Mouse (Mus musculus) urinary bladder, postnatal 14 days (tissue): ENCODE measurements at regions not wholly inside any gene's neighbourhood (a gene's known extent, or its start where the extent isn't known, plus 50 kb on each side); places are given as distances from the start of the nearest gene placed in this dataset.
A peak's percentile ranks its signal among the peaks of the same experiment; 100 is the strongest.

Source experiments
- DNase-seq: peaks from one replicate; pipeline ENCODE4 v3.0.0; 2021; ENCODE audit warnings: low spot score

DNA sequence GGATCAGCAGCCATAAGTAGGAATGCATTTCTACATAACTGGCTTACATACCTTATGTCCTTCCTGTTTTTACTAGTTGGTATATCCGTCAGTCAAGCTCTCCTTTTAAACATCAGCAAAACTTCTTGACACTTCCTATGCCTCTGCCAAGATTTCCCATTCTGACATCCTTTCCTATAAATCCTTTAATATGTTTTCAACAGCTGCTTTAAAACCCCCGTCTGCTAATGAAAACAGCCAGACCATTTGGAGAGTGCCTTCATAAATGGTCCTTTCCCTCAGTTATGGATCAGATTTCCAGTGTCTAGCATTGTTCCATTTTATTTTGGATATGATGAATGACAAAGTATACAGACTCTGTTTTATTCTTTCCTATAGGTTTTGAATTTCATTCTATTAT is 270.7 kb upstream of the Rgmb start:
- no peak for DNase-seq

DNA sequence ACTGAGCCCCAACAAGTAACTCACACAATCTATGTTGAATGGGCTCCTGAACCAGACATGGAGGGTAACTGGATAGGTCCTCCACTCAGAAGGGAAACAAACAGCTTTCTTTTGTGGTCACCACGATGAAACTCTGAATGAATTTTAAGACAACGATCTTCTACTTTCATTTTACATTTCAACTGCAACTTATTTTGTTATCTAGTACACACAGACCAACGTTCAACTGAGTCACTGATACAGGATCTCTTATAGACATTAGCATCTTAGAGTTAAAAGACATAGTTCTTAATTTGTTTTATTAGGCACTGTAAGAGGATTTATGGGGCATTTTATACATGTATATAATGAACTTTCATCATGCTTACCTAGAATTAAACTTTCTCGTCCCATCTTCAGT is 262.1 kb upstream of the Rgmb start:
- no peak for DNase-seq

DNA sequence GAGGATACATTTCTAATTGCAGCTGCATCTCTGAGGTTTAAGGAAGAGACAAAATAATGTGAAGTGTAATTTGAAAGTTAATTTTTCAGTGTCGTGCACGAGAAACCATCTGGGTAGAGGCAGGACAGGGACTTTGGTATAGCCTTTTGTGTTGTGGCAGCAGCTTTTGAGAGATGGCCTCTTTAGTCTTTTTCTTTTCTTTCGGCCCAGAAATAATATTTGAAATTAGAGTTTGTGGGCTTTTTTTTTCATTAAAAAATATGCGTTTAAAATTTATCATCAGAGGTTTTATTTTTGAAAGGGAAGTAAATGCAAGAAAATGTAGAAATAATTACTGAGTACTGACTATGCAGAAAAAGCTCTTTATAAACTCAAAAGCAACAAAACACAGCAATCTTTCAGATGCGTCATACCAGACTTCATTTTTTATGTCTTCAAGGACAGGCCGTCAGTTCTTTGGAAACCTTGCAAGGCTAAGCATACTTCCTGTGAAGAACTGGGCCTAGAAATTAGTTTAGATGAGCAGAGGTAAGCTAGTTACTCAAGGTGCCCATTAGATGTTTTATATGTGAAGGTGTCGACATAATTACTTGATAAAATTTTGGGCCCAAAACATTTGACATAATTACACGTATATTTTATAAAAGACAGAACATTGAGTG is 258.9 kb upstream of the Rgmb start:
- DNase-seq: no peak

DNA sequence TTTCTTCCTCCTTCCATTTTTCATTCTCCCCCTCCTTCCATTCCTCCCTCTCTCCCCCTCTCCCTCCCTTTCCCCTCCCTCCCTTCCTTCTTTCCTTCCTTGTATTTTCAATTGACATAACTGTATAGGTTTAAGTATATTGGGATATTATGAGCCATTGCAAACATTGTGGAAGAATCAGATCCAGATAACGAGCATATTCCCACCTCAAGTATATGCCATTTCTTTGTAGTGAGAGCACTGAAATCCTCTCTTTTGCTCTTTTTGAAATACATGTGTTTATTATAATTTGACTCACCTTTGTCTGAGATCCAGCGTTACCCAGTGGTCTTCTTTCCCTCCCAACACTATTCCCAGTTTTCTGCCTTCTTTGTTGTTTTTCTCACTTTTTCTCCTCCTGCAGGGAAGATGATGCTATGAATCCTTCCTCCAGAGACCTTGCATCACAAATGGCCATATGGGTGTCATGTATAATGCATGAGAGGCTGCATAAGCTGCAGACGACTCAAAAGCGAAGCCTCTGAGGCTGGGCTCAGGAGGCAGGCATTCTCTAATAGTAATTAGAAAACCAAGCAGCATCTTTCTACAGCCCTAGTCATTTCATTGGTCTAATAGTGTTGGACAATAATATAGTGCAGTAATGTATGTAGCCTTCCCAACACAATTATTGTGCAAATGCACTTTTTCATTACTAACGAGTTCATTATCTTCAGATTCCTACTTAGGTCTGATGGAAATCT is 258.2 kb upstream of the Rgmb start:
- DNase-seq: no peak

DNA sequence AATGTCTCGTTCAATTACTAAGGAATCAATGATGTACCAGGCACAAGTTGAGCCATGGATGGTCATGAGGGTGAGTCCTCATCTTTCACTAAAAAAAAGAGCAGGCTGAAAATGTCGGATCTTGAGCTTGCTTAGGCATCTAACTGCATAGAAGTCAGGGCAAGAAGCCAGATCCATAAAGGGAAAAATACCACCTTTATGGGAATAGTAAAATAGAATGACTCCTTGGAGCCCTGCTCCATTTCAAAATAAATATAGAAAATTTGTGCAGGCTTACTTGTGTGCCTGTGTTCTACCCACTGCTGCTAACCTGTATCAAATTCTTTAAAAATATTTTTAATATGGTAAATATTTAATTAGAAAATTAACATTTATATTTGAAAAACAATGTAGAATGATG is 256.2 kb upstream of the Rgmb start:
- DNase-seq: no peak

DNA sequence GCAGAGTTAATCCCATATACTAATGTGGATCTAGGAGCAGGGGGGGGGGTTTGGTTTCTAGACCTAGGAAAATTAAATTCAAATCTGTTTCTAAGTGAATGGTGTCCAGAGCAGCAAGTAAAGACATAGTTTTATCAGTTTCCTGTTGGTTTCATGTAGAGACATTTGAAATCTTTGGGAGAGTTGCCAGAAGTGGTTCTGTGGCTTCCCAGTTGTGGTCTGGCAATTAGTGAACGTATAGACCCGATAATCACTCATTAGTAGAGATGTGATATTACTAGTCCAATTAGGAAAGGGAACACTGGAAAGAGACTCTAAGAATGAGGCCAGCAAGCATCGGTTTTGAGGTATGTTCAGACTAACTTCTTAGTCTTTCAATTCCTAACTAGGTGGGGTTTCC is 252.0 kb upstream of the Rgmb start:
- DNase-seq: no peak

DNA sequence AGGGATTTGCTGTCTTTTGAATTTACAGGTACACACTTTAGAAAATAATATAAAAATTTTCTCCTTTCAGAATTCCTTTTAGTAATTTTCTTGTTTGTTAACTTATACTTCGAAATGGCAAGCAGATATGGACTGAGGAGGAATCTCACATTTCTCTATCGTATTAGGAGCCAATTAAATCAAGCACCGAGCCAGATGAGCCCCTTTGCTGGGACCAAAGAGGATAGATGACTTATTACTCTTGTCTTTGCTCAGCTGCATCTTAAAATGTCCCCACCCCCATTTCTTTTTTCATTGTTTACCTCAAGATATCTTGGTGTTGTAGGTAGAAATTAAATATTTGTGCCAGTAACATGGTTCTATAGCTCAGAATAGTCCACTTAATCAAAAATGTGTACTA is 247.7 kb upstream of the Rgmb start:
- no peak for DNase-seq

DNA sequence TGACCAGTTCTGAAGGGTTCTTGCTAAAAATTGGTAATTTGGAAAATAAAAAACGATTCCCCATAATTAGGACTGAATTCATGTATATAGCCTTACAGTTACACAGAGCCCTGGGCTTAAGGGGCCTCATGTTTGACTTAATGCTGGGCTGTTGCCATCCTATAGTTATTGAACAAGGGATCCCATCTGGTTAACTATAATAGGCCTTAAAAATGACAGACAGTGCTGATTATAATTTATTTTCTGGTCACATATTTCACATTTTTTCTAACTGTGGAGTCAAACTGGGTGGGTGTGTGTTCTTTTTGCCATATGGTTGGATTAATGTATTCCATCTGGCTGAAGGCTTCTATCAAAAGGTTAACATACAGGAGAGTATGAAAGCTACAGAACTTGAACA is 238.5 kb upstream of the Rgmb start:
- DNase-seq: no peak

DNA sequence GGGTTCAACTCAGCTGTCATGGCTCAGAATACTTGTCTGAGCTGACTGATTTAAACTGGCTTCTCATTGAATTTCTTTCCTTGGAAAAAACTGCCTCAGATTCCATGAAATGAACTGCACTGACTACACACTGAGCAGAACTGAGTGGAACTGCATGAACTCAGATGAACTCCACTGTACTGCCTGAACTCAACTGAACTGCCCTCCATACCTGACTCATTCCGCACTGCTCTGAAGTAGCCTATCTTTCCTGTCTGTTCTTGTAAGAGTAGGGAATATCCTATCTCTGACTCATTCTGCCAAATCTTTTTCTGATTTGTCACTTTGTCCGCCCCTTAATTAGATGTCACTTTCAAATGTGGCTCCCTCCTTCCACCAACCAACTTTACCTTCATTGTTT is 237.0 kb upstream of the Rgmb start:
- no peak for DNase-seq

DNA sequence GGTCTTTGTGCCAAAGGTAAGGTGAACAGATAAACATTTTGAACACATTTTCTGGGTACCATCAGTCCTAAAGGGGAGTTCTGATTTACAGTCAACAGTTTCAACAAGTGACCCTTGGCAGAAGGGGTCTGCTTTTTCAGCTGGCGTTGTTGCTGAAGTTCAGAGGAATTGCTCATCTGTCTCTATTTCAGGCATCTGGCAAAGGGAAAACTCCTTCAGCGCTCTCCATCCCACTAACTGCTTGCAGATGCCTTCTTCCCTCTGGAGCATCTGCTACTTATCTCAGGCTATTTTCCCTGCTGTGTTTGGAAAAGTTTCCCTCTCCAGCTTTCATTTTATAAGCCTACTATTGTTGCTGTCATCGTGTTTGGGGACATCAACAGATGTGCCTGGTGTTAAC is 223.6 kb upstream of the Rgmb start:
- DNase-seq: peak; percentile 11

DNA sequence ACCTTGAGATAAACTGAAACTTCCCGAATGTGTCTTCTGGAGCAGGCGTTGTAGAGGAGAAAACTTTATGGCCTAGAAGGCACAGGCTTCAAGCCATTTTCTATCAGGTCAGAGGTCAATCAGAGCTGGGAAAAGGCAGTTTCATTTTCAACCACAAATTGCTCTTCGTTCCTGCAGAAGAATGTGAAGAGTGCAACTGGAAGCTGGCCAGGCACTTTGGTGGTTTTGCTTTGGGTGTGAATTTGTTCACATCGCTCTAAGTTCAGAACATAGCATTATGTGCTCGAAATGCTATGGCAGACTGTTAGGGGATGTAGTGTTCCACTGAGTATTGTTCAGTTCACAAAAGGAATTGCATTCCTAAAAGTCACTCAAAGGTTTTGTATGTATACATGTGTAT is 220.9 kb upstream of the Rgmb start:
- DNase-seq: peak; percentile 20

DNA sequence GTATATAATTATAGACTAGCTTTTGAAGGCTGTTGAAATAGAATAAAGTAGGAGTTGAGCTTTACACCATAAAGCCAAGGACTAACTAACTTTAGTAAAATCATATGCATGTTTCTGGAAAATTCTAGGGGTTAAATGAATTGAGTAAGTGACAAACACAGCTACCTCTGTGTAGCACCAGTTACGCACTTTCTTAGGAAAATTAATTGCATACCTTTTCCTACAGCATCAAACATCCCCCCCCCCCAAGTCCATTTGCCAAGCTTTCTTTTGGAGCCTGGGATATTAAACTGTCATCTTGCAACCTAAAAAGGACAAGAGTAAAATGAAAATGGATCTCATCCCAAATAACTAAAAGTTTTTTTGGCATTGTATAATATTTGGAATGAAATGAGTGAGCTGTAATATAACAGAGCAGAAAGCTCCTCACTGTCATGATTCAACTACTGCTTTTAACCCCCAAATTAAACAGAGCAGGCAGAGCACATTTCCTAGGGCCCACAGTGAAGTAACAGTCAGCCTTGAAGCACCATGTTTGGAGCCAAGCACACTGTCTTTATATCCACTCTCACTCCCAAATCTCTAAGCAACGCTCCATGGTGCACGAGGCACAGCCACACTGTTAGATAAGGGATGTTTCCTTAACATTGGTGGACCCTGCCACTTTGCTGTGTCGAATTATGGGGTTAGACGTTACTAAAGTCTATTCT is 210.9 kb upstream of the Rgmb start:
- DNase-seq: no peak

DNA sequence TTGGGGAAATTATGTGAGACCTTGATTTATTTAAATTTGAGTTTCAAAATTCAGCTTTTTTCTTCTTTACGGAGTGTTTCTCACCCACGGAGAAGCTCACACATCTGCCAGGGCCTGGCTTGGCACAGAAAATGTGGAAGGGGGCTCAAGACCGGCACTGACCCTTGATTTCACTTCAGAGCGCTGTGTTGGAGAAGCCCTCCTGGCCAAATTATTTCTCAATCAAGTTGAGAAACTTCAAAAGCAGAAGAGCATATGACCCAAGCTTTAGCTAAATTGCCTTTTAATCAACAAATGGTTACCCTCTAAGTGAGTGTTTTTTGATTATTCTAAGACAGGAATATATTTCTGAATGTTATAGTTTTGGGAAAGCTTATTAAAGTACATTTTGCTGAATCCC is 197.2 kb upstream of the Rgmb start:
- DNase-seq: no peak

DNA sequence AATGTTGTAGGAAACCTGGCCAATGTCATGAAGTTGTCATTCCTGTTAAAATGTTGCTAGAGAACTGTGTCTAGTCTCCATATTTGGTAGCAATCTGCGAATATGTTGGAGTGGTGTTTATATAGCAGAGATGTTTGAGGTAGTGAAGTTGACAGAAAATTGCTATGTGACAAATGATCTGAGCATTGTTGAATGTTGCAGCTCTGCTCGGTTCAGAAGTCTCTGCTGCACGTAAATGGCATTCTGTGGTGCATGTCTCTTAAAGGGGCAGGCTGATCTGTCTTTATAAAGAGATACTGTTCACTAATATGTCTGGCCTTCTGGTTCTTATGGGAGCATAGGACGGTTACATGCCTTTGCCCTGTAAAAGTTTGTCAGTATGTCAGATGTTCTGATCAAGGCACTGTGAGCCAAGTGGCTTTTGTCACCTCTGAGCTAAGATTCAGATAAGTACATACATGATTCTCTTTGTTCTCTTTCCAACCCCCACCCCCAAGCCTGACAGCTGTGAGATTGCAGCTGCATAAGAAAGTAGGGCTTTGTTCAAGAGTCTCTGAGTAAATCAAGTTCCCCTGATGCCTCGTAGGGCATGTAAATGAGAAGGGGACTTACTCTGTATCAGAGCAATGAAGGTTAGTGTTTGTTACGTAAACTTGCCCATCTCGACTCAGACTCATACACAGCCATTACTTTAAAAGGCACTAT is 174.2 kb upstream of the Rgmb start:
- no peak for DNase-seq

DNA sequence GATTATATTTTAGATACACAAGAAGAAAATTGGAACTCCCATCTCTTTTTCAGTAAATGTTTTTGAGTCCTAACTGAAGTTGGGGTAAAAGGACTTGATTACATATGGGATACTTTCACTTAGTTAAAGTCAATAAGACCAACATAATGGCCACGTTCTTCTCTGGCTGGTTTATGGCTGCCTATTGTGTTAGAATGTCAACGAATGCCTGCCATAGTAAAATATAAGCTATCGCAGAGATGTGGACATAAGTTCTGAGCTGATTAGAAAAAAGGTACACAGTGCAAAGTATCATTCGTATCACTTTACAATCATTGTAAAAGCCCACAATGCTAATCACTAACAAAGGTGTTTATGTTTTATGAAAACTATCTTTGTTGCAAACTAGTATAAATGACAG is 173.2 kb upstream of the Rgmb start:
- DNase-seq: no peak

DNA sequence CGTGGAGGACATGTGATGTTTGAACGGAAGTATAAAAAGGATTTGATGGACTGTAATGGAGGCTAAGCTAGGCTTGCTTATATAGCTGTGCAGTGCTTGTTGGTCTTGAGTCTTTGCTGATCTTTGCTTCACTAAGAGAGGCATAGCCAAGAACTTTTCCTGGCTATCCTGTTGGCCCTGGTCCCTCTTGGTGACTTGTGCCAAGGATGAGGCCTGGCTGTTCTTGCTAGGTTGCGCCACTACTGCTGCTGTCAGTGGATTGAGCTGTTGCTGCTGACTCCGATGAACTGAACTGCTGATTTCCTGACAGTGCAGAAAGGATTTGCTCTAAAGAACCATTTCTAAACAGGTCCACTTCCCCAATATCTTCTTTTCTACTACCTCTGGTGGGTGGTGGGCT is 167.9 kb upstream of the Rgmb start:
- DNase-seq: no peak

DNA sequence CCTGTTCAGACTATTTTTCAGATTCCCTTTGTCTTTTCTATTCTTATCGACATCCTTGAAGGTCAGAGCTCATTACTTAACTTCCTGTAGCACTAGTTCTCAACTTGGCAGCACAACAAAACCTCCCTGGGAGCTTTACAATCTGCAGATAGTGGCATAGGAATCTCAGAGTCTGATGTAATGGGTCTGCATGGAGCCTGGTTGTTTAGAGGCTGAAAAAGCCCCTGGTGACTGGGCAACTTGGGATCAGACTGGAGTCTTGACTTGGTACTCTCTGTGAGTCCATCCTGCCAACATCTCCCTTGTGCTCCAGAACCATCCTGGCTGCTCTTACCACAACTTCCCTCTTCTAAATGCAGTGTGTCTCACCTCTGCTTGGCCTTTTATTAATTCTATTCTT is 166.4 kb upstream of the Rgmb start:
- DNase-seq: no peak

DNA sequence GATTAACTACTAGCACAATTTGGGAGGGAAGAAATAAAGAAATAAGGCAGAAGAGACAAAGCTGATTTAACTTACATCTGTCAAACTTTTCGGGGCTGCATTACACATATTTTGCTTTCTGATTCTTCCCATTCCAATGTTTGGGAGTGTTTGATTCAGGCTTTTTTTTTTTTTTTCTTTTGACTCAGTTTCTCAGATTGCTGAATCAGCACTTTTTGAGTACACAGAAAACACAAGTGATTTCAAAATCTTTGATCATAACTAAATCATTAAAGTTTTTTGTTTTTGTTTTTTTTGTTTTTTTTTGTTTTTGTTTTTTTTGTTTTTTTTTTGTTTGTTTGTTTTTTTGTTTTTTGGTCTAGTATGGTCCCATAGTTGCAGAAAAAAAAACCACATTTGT is 164.7 kb upstream of the Rgmb start:
- DNase-seq: no peak

DNA sequence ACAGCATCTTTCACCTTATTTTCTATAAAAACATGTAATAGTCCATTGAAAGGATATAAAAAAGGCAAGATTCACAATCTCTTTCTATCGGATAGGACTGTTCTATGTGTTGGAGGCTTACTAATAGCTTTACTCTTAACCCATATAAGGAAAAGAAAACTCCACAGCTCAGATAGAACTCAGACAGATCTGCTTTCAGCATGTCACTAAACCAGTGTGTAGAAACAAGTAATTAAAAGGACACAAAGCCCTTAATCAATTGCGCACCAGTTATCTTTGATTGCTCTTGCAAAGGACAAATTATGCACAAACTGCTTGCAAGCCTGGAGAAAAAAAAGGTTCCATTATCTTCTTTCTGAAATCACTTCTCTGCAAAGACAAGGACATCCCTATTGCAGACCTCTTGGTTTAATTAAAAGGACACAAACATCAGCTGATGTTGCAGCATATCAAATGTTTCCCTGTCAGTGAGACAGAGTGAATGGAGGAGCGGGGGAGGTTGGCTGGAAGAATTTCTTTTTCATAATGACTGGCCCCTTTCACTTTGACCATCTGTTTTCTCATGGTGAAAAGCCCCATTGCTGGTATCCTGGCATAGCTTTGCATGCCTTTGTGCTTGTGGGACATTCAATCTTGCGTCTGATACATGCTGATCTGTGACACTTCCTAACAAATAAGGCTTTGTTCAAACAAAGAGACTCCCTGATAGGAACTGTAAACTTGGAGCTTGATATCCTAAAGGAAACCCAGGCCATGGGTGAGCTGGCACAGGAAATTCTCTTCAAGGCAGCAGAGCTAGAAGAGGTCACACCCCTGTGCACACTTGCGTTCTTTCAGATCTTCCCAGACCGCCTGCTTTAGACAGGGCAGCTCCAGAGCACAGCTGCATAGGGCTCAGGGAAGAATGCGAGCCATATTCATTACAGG is 162.8 kb upstream of the Rgmb start:
- no peak for DNase-seq

DNA sequence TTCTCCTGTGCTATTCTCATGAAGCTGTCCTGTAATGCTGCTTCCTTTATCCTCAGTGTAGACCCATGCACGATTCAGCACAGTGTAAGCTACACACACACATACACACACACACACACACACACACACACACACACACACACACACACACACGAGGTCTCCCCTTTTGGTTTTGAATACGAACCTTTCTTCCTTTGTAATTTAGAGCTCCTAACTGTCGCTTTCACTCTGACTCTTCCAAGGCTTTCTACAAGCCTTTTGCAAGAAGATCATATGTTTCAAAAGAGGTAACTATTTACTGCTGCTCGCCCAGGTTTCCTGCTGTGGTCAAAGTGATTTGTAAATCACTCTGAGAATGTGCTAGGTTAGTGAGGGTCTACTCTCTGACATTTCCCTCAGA is 161.1 kb upstream of the Rgmb start:
- no peak for DNase-seq

DNA sequence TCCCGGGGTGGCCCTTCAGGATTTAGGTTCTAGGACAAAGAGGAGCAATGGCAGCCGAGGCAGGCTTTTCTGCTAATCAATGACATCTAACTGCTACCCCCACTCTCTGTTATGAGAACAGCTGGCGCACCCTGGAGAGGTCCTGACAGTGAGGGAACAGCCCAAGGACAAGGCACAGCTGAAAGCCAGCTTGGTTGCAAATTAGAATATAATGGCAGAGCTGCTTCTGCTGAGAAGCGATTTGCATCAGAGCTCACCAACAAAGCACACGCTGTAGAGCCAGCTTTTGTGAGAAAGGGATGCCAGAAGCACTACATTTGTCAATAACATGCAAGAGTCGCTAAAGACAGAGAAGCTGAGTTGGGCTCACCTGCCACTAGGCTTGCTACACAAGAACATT is 159.5 kb upstream of the Rgmb start:
- DNase-seq: no peak

DNA sequence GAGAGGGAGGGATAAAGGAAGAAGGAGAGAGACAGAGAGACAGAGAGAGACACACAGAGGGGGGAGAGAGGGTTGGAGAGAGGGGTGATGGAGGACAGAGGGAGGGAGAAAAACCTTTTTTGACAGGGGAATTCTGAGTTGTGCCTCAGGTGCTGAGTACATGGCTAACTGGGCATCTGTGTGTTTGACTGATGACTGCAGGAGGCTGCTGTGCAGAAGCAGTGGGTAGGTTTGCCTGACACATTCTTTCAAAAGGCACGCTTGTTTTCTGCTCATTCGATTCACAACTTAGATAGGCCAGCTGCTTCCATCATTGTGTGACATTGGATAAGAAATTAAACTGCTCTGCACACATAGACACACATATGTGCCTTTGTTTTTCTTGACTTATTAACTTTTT is 150.7 kb upstream of the Rgmb start:
- no peak for DNase-seq
